Comparison of ENCODE assay signal across 21 mouse cellular contexts in the genomic region with DNA sequence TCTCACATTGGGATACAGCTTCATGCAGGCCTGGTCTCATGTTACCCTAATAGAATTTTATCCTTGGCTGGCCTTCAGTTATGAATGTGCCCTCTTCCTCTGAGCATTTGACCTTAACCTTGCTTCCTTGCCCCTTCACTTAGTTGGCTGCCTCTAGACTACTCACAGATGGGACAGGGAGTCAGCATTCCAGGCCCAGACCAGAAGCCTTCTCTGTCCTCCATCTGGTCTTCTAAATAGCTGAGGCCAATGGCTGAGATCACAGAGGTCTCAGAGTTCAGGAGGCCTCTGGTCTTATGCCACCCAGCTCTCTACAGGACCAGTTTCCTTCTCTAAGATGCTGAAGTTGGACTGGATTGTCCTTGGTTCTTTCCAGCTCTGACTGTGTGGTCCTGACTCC. TPM values are rescaled to one million over a fixed set of nuclear protein-coding genes. Genes with fewer than 3 reads are reported as not detected.
DNase-seq lines count a peak whose midpoint lies in the region; ATAC-seq and TF ChIP-seq lines count a peak whose summit lies in the region.
"Had no signal": no experiment of that assay in that cellular context is flagged by ENCODE, and none has a peak within 500 bp of the region (broad histone marks: within the 10 kb centered on the region; RNA-seq: fewer than 3 reads in every experiment).

No protein-coding gene starts in this region.

- no peak overlapping the region for H3K9ac ChIP-seq in kidney, embryonic 14.5 days (ENCODE audit: low read depth, low read length)
- no peak overlapping the region for H3K9ac ChIP-seq in liver, adult 2 months (ENCODE audit: low read depth, low read length)
- H3K9ac ChIP-seq in liver, embryonic 11.5 days (ENCODE audit: low read depth, low read length): no peak overlapping the region
- H3K9ac ChIP-seq: forebrain, embryonic 15.5 days; midbrain, embryonic 12.5 days; neural tube, embryonic 12.5 days had no signal

- ATAC-seq in kidney, embryonic 14.5 days (ENCODE audit: low FRiP score, low TSS enrichment): no peak
- ATAC-seq in liver, embryonic 11.5 days (replicated peaks; ENCODE audit: low FRiP score): no peak
- ATAC-seq: forebrain, embryonic 15.5 days; hindbrain, embryonic 16.5 days; intestine, postnatal 0 days had no signal

- peak; percentile 35 for DNase-seq in gastrocnemius, postnatal 25 days
- no peak for DNase-seq in gastrocnemius, adult 18-20 months (ENCODE audit: low spot score)
- DNase-seq in kidney, adult 11 months: peak; percentile 36
- peak; percentile 39 for DNase-seq in liver, adult 2 months (ENCODE audit: extremely low read depth, low read depth, low spot score)
- DNase-seq in liver, embryonic 11.5 days (ENCODE audit: low spot score): no peak
- DNase-seq in heart, postnatal 10 days: peak; percentile 50 to 52
- no peak for DNase-seq in c-Kit-positive CD71-positive TER-119-positive erythroid progenitor cells, embryonic 14.5 days (ENCODE audit: low spot score)
- DNase-seq: B cell, adult 2 months; embryo, embryonic 11 days; left cerebral cortex, postnatal 4 days; liver; lung, adult 18-20 months; right cerebral cortex, postnatal 4 days; thymus, postnatal 14 days had no signal

- peaks cover 6% of the 10 kb centered on the region; the same call in 1 of the 2 replicates for H3K36me3 ChIP-seq in kidney, embryonic 14.5 days (ENCODE audit: control insufficient read depth, insufficient read depth, low read length)
- H3K36me3 ChIP-seq in liver, adult 2 months (ENCODE audit: control insufficient read depth, insufficient read depth, low read length): peaks cover 5% of the 10 kb centered on the region; the same call in 1 of the 2 replicates
- H3K36me3 ChIP-seq in liver, embryonic 11.5 days (ENCODE audit: control insufficient read depth, insufficient read depth, low read length): peaks cover 16% of the 10 kb centered on the region

- no peaks in the 10 kb centered on the region for H3K9me3 ChIP-seq in kidney, embryonic 14.5 days (ENCODE audit: control insufficient read depth, low read length)
- H3K9me3 ChIP-seq in liver, embryonic 11.5 days (ENCODE audit: control insufficient read depth, low read length): no peaks in the 10 kb centered on the region
- H3K9me3 ChIP-seq: forebrain, embryonic 15.5 days; midbrain, embryonic 12.5 days; neural tube, embryonic 12.5 days had no signal

- H3K4me2 ChIP-seq in kidney, embryonic 14.5 days (replicated peaks; ENCODE audit: low read depth, low read length): no peak overlapping the region
- no peak overlapping the region for H3K4me2 ChIP-seq in liver, embryonic 11.5 days
- H3K4me2 ChIP-seq: forebrain, embryonic 15.5 days; midbrain, embryonic 12.5 days; neural tube, embryonic 12.5 days had no signal

- no peak for TF ChIP-seq POLR2A in liver, adult 2 months (IDR thresholded peaks at IDR 0.05; ENCODE audit: extremely low read depth, insufficient read depth, low read length)

- intact Hi-C loops in heart, postnatal 10 days (cut with DNase I): no loop called here

- TF ChIP-seq CTCF in liver, adult 2 months (IDR thresholded peaks at IDR 0.05; ENCODE audit: low read depth, low read length): no peak

- no peaks in the 10 kb centered on the region for H3K27me3 ChIP-seq in kidney, embryonic 14.5 days (ENCODE audit: control insufficient read depth, insufficient read depth, low read length)
- H3K27me3 ChIP-seq in liver, adult 2 months (ENCODE audit: control insufficient read depth, insufficient read depth, low read length): no peaks in the 10 kb centered on the region
- no peaks in the 10 kb centered on the region for H3K27me3 ChIP-seq in liver, embryonic 11.5 days (replicated peaks; ENCODE audit: control insufficient read depth, insufficient read depth, low read length)
- H3K27me3 ChIP-seq: forebrain, embryonic 15.5 days; midbrain, embryonic 12.5 days; neural tube, embryonic 12.5 days had no signal

- no peaks in the 10 kb centered on the region for H3K79me2 ChIP-seq in liver, adult 2 months (ENCODE audit: control insufficient read depth, insufficient read depth, low read length)

- no peak overlapping the region for H3K27ac ChIP-seq in kidney, embryonic 14.5 days (ENCODE audit: low read depth, low read length)
- no peak overlapping the region for H3K27ac ChIP-seq in liver, adult 2 months (replicated peaks; ENCODE audit: insufficient read depth, low read depth, low read length)
- H3K27ac ChIP-seq in liver, embryonic 11.5 days (ENCODE audit: low read depth, low read length): no peak overlapping the region
- H3K27ac ChIP-seq: forebrain, embryonic 15.5 days; midbrain, embryonic 12.5 days; neural tube, embryonic 12.5 days; stomach, postnatal 0 days had no signal

- peaks cover 4% of the 10 kb centered on the region; the same call in 1 of the 2 replicates for H3K4me1 ChIP-seq in kidney, embryonic 14.5 days (ENCODE audit: control insufficient read depth, insufficient read depth, low read length)
- no peaks in the 10 kb centered on the region for H3K4me1 ChIP-seq in liver, adult 2 months (ENCODE audit: control insufficient read depth, insufficient read depth, low read length)
- no peaks in the 10 kb centered on the region for H3K4me1 ChIP-seq in liver, embryonic 11.5 days (replicated peaks; ENCODE audit: control insufficient read depth, insufficient read depth, low read length)

- no peak overlapping the region for H3K4me3 ChIP-seq in kidney, embryonic 14.5 days (ENCODE audit: low read length)
- H3K4me3 ChIP-seq in liver, adult 2 months (ENCODE audit: insufficient read depth, low read depth, low read length): no peak overlapping the region
- H3K4me3 ChIP-seq in liver, embryonic 11.5 days (ENCODE audit: low read depth, low read length): no peak overlapping the region
- H3K4me3 ChIP-seq: forebrain, embryonic 15.5 days; midbrain, embryonic 12.5 days; neural tube, embryonic 12.5 days had no signal

RNA-seq across cellular contexts. Expression of gene Vac14, which starts 41.7 kb away (rescaled TPM):
- 10 to 100 TPM; 15.4 to 16.2 TPM for total RNA-seq in gastrocnemius, postnatal 25 days (2021)
- total RNA-seq in gastrocnemius, adult 18-20 months (2021): 10 to 100 TPM; 19.7 to 20.7 TPM
- polyA plus RNA-seq in kidney, embryonic 14.5 days (2014; fragmentation: Nextera tagmentation; extraction: Ambion mirVana): 21.7 and 32.2 TPM in 2 replicates
- total RNA-seq in liver, adult 2 months (2014; rRNA removed): 6.7 and 7.9 TPM in 2 replicates
- polyA plus RNA-seq in liver, adult 2 months (2012; rRNA removed): 22.9 and 25.0 TPM in 2 replicates
- 34.1 and 38.9 TPM in 2 replicates for polyA plus RNA-seq in liver, embryonic 11.5 days (2014; fragmentation: Nextera tagmentation; extraction: Ambion mirVana)
- total RNA-seq in heart, postnatal 10 days (2021): 10 to 100 TPM; 20.8 to 22.4 TPM

Comparison
In these comparisons a context has a peak if more than half of its experiments do, and no peak if none do; other contexts are left out.
1. DNase-seq: peak in gastrocnemius, postnatal 25 days (single experiment), kidney, adult 11 months (single experiment), liver, adult 2 months (single experiment) and heart, postnatal 10 days (2 of 2); none in gastrocnemius, adult 18-20 months (single experiment), liver, embryonic 11.5 days (single experiment) and c-Kit-positive CD71-positive TER-119-positive erythroid progenitor cells, embryonic 14.5 days (single experiment).